Mouse (Mus musculus) spleen, adult 2 months (tissue): Measurements from ENCODE around the gene Trim3.

ENCODE experiments used
- CTCF ChIP-seq: fragments of 200-500 bp; IDR thresholded peaks from 2 replicates; pipeline ENCODE4 v1.5.1; 2011; ENCODE audit warnings: mild to moderate bottlenecking, inconsistent platforms; ENCODE audit not compliant: insufficient read depth, insufficient read length, insufficient replicate concordance; ENCODE audit errors: extremely low read depth
- POLR2A ChIP-seq: fragments of 200-500 bp; IDR thresholded peaks from 2 replicates; pipeline ENCODE4 v1.6.1; 2011; ENCODE audit warnings: low read depth, low read length, inconsistent platforms

- no peak for TF ChIP-seq CTCF
- TF ChIP-seq POLR2A, result no peak
These were observed 7.5 kb upstream of the Trim3 start for GRCm38 (mm10) chr7:105640894-105641255.
